Mouse (Mus musculus) hindbrain, embryonic 11.5 days (tissue): ENCODE measurements around the gene Tmem110. TPM values are rescaled to one million over a fixed set of nuclear protein-coding genes. Genes with fewer than 3 reads are reported as not detected.

Experiments
- ATAC-seq: fragments of 200-750 bp; cut with Nextera tagmentation; 2 replicates; pipeline ENCODE4 v1.8.0; 2017; ENCODE audit warnings: mild to moderate bottlenecking, moderate TSS enrichment, moderate library complexity; ENCODE audit not compliant: low FRiP score
- DNase-seq: peaks from one replicate; pipeline ENCODE4 v3.0.0-alpha.2; 2015; ENCODE audit warnings: low spot score
- H3K27ac ChIP-seq: fragments of 300-500 bp; sonication (generic); 2 replicates; pipeline ENCODE4 v1.5.1; 2014; ENCODE audit warnings: mild to moderate bottlenecking, low read depth, low read length
- H3K27me3 ChIP-seq: fragments of 300-500 bp; sonication (generic); 2 replicates; pipeline ENCODE4 v1.6.1; 2014; ENCODE audit warnings: mild to moderate bottlenecking, low read length, moderate library complexity, mixed read lengths; ENCODE audit not compliant: control insufficient read depth, insufficient read depth
- H3K36me3 ChIP-seq: fragments of 300-500 bp; sonication (generic); 2 replicates; pipeline ENCODE4 v1.6.1; 2014; ENCODE audit warnings: mild to moderate bottlenecking, low read length, moderate library complexity, mixed read lengths; ENCODE audit not compliant: control insufficient read depth, insufficient read depth
- H3K4me1 ChIP-seq: fragments of 300-500 bp; sonication (generic); replicated peaks from 2 replicates; pipeline ENCODE4 v1.6.1; 2014; ENCODE audit warnings: low read length, mixed read lengths; ENCODE audit not compliant: control insufficient read depth, insufficient read depth
- H3K4me2 ChIP-seq: fragments of 300-500 bp; sonication (generic); replicated peaks from 2 replicates; pipeline ENCODE4 v1.6.1; 2014; ENCODE audit warnings: mild to moderate bottlenecking, low read depth, low read length
- H3K4me3 ChIP-seq: fragments of 300-500 bp; sonication (generic); 2 replicates; pipeline ENCODE4 v1.5.1; 2014; ENCODE audit warnings: low read depth, low read length
- H3K9ac ChIP-seq: fragments of 300-500 bp; sonication (generic); 2 replicates; pipeline ENCODE4 v1.6.1; 2014; ENCODE audit warnings: low read depth, low read length
- H3K9me3 ChIP-seq: fragments of 300-500 bp; sonication (generic); 2 replicates; pipeline ENCODE4 v1.6.1; 2016; ENCODE audit warnings: low read length; ENCODE audit not compliant: control insufficient read depth
- WGBS: fragments of 180-500 bp; shearing (Covaris S2); extraction: QIAGEN DNeasy Blood & Tissue Kit; methylation state at CpG from one replicate; pipeline ENCODE4 v1.1.7; 2014; 5-methylcytosine and 5-hydroxymethylcytosine counted together
- polyA plus RNA-seq: library from polyadenylated mRNA; unstranded; fragments of >200 nt; fragmentation: Nextera tagmentation; extraction: Ambion mirVana; gene quantifications from 2 replicates; pipeline ENCODE4 v1.2.1, GENCODE M21; 2014

Tmem110 gene
- polyA plus RNA-seq, 1 experiment from 2014 or later = 17.2 TPM

DNA sequence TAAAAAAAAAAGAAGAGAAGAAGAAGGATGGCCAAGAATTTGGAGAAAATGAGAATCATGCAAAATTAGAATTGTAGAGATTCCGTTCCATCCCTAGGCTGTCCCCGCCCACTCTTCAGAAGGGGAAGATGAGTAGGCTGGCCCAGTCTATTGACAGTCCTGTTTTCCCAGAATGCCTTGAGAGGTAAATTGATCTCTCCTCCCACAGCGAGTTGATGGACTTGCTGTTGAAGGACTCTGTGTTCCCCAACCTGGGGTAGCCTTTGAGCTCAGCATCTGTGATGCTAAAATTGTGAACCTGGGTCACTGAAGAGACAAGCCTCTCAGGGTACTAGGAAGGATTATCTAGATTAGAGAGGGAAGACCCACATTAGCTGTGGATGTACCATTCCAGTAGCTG lies 100.1 kb downstream of the Tmem110 start:
- no peak overlapping the region for H3K9ac ChIP-seq
- H3K36me3 ChIP-seq = no peaks in the 10 kb centered on the region
- H3K9me3 ChIP-seq = no peaks in the 10 kb centered on the region
- H3K4me3 ChIP-seq = no peak overlapping the region
- H3K27me3 ChIP-seq = no peaks in the 10 kb centered on the region
- DNase-seq (no peak), ATAC-seq (no peak)
- no peaks in the 10 kb centered on the region for H3K4me1 ChIP-seq
- no peak overlapping the region for H3K4me2 ChIP-seq
- H3K27ac ChIP-seq = no peak overlapping the region
- 89% methylated on average over 3 of the region's 3 CpGs for WGBS

Other genes starting within 250 kb of the Tmem110 start
- 27.4 and 29.4 TPM in 2 replicates for gene Prkcd, start 199.4 kb upstream of the Tmem110 start, polyA plus RNA-seq
- gene Rft1, start 171.2 kb upstream of the Tmem110 start, polyA plus RNA-seq = 13.2 and 13.6 TPM in 2 replicates
- 20.2 and 21.2 TPM in 2 replicates for gene Sfmbt1, start 110.7 kb upstream of the Tmem110 start, polyA plus RNA-seq
- 0.94 and 1.2 TPM in 2 replicates for gene Mustn1, start 53.6 kb downstream of the Tmem110 start, polyA plus RNA-seq
- not detected in 2 replicates for gene Itih4, start 60.9 kb downstream of the Tmem110 start, polyA plus RNA-seq
- gene Itih3, start 98.2 kb downstream of the Tmem110 start, polyA plus RNA-seq = 0.27 TPM in 1 of 2 replicates, not detected in the other
- not detected in 2 replicates for gene Itih1, start 117.7 kb downstream of the Tmem110 start, polyA plus RNA-seq
- gene Nek4, start 125.8 kb downstream of the Tmem110 start, polyA plus RNA-seq = 17.7 and 19.3 TPM in 2 replicates
- gene Glt8d1, start 175.8 kb downstream of the Tmem110 start, polyA plus RNA-seq = 65.2 and 74.2 TPM in 2 replicates
- gene Spcs1, start 176.1 kb downstream of the Tmem110 start, polyA plus RNA-seq = 294 and 304 TPM in 2 replicates
- 125 and 139 TPM in 2 replicates for gene Pbrm1, start 193.5 kb downstream of the Tmem110 start, polyA plus RNA-seq
- gene Gnl3, start 193.6 kb downstream of the Tmem110 start, polyA plus RNA-seq = 82.6 and 85.6 TPM in 2 replicates